Mouse (Mus musculus) liver (tissue): ENCODE results near the gene Upp2.

ENCODE experiments used
- DNase-seq: peaks from one replicate; pipeline ENCODE4 v3.0.0-alpha.2; 2020; ENCODE audit warnings: mixed read lengths

The Upp2 gene

DNA sequence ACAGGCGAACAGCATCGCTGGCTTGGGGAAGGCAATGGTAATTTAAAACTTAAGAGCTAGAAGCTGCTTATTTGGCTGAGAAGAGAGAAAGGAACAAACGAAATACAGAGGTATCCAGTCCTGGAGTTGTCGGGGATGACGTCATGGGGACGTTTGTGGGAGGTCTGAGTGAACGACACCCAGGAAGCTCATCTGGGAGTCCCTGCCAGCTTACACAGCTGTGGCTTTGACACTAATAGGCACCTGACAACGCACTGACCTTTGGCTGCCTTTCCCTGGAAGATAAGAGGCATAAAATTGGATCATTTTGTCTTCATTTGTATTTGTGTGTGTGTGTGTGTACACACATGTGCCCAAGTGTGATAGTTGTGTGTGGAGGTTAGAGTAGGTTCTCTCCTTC, 130.4 kb downstream of the Upp2 start:
- DNase-seq, result no peak

DNA sequence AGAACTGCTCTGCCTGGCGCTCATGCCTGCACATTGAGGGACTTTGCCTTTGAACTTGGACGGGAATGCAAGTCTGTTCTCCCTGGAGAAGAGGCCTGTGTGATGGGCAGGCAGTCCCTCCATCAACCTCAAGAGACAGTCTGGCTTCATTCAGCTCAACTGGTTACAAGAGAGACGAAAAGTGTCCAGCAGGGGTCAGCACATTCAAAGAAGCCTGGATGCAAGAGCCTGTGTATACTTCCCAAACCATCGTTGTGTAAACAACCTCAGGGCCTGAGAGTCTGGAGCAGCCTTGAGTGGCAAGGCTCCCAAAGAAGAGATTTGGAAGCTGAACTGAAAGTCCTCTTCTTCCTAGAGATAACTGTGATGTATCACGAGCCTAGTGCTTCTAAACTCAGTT, 132.8 kb downstream of the Upp2 start:
- DNase-seq, result peak; percentile 44

DNA sequence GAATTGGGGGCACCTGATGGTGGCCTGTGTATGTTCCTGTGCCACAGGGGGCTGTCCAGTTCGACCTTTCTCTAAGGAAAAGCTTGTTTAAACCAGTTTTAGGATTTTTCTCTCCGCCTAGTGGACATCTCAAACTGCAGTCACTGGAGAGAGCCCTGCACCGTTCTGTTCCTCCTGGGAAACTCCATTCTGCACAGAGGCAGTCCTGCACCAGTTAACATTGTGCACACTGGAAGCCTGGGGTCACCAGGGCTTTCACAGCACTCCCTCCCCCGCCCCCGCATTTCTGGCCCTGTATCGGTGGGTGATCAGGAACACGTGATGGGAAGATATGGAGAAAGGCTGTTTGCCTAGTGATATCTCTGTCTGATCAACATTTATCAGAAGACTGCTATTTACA, 133.3 kb downstream of the Upp2 start:
- no peak for DNase-seq

DNA sequence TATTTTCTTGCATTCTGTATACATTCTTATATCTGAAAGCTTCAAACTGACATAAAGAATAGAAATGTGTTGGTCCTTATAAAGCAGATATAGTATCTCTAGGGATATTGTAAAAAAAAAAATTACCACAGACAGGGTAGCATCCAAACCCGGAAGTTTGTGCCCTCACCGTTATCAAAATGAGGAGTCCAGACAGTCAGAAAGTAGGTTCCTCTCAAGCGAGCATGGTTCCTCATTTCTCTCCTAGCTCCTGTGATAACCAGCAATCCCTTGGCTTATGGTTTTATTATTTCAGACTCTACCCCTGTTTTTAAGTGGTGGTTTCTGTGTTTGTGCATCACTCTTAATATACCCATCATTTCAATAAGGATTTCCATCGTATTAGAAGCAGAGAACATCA, 134.5 kb downstream of the Upp2 start:
- DNase-seq, result no peak

DNA sequence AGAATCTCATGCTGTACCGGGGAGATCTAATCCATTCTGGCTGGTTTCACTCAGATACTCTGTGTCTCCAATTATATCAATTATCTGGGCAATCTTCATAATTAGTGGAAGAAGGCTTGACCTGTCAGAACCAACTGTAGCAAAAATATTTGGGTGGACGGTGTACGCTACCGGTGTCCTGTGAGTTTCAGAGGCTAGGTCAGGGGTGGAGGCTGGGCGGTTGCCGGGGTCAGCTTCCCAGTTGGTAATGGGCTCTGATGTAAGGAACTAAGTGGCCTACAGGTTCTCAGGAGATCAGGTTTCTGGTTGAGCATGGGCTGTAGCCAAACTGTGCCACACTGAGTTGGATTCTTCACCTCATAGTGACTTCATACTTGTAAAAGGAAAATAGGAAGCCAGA, 136.1 kb downstream of the Upp2 start:
- no peak for DNase-seq

DNA sequence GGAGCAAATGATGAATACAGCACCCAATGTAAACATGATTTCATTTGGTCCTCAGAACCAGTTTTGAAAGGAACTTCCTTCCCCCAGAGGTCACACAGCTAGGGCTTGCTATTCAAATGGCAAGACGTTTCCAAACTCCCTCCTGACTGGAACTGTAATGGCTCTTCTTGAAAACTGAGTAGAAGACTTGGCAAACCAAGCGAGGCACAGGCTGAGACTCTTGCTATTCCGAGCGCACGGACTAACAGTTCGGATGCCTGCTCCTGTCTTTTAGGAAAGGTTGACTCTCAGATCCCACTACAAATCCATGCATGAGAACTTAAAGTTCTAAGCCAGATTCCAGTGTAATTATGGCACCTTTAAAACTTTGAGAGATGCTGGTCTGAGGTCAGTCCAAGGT, 136.5 kb downstream of the Upp2 start:
- no peak for DNase-seq

DNA sequence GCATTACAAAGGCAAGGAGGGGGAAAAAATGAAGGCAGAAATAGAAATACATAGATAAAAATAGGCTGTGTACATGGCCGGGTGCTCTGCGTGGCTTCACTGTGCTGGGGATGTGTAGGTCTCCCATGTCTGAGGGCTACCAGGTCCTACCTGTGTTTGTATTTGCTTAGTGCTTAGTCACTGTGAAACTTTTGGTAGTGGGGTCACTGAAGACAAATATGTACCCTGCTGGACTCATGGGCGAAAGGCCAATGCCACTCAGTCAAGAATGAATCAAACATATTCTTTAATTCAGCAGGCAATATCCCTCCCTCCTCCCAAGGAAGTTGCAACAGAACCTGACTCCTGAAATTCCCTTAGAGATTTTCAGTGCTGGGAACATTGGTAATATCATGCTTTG, 137.5 kb downstream of the Upp2 start:
- no peak for DNase-seq

DNA sequence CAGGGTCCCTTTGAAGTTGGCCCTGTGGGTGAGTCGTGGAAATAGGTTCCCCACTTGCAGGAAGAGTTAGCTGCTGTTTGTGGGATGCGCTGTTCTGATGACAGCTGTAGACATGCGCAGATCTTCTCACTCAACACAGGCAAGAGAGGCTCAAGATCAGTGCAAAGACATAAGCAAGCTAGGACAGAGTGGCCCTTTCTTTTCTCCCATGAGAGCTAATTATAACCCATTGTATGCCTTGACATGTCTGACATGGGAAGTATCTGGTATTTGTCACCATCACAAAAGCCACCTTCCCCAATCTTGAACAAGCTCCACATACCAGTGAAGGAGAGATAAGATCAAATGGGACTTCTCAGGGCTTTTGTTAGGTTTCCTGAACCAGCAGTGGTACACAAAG, 140.6 kb downstream of the Upp2 start:
- DNase-seq, result no peak

DNA sequence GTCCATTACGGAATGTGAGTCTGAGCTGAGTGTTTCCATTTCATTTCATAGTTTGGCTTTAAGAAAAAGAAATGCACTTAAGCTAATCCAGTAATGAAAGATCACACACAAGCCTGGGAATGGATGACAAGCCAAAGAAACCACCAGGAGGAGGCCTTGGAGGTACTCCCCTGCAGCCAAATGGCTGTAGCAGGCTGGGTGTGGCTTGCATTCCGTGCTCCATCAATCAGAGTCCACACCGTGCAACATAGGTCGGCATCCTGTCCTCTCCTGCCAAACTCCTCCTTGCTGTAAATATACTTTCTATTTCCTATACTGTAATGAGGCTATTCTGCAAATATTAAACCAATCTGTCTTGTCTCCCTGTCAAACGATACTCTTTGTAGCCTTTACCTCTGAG, 143.1 kb downstream of the Upp2 start:
- DNase-seq, result no peak

DNA sequence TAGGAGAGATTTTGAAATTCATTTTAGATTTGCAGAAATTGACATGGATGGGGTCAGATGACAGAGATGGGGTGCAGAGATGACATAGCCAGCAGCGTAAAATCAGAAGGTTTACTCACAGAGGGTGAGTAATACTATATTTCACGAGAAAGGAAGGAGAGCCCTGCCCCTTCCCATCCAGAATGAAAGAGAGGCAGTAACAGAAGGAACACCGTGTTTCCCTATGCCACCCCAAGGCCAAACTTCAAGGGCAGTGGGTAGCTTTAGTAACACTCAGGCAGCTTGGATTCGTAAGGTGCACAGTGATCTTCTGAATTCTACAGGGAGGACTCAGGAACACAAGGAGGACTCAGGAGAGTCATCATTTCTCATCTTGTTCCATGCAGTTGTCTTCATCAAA, 144.0 kb downstream of the Upp2 start:
- DNase-seq, result no peak

DNA sequence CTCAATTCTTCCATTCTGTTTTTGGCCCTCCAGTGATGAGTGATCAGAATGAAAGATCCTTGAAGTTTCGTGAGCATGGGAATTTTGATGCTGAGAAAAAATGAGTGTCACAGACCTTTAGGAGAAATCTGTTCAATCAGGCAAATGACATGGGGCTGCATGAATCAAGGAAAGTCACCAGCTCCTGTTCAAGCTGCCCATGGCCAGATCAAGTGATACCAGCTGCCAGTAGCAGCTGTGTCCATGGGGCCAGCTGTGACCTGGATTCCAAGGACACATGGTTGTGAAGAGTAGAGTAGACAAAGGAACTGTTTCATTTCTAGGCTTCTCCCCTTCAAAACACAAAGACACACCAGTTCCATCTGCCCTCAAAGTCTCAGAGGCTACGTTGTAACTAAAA, 144.4 kb downstream of the Upp2 start:
- DNase-seq, result no peak

DNA sequence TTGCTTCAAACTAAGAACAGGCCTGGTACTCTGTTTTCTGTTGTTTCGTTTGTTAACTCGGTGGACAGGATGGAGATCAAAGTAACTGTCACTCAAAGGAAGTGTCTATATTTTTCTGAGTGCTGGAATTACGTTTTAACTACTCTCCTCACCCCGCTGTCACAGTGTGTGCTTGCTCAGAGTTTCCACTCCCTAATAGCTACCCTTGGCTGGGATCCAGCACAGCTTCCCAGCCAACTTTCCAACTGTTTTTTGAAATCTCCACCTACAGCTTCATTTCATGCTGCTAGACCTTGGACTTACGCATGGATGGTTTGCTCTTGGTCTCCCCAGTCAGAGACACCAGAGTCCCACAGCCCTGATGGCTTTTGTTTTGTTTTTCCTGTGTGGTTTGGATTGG, 144.8 kb downstream of the Upp2 start:
- DNase-seq, result peak; percentile 37

DNA sequence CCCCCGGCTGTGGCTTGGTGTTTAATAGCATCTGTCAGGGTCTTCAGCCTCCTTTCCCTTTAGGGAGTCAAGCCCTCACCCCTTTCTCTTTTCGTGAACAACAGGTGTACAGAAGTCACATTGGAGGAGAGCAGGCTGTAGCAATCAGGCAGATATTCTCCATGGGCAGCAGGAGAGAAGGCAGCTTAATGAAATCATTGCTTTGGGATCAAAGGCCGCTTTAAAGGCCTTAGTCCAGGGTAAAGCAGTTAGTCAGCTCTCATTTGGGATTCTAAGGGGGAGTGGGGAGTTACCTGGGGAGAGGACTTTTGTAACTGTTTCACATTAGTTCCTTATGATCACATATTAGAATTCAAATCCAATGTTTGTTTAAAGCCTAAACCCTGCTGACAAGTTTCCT, 150.8 kb downstream of the Upp2 start:
- no peak for DNase-seq

DNA sequence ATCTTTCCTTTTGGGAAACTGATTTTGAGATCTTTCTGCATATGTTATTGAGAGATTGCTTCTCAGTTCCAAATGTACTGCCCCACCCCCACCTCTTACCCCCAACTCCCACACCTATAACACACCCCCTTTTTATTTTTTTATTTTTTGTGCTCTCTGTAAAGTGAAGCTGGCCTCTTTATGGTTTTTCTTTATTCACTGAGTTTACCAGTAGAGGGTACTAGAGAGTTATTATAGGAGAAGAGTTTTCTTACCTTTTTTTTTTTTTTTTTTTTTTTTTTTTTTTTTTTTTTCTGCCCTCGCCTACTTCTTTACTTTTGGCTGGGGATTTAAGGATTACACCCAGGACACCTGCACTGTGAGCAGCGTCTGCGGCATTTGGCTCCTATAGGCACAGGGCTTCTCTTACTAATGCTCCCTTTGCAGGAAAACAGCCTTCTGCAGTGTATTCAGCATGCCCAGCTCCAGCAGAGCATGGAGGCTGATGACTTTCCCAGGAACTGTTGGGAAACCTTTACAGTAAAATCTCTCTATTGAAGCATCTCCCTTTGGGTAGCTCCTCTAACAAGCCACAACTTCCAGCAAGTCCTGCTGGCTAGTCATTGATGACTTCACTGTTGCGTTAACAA, 170.2 kb downstream of the Upp2 start:
- DNase-seq, result no peak

DNA sequence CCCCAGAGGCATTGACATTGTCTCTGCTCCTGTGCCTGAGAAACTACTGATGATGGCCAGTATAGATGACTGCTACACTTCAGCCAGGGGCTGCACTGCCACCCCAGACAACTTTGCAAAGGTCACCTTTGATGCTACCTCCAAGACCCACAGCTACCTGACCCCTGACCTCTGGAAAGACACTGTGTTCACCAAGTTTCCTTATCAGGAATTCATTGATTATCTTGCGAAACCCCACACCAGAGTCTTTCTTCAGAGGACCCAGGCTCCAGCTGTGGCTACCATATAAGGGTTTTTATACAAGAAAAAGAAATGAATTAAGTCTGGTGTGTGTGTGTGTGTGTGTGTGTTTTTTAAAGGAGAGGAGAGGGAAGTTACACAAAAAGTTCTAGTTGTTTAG, 174.1 kb downstream of the Upp2 start:
- no peak for DNase-seq

DNA sequence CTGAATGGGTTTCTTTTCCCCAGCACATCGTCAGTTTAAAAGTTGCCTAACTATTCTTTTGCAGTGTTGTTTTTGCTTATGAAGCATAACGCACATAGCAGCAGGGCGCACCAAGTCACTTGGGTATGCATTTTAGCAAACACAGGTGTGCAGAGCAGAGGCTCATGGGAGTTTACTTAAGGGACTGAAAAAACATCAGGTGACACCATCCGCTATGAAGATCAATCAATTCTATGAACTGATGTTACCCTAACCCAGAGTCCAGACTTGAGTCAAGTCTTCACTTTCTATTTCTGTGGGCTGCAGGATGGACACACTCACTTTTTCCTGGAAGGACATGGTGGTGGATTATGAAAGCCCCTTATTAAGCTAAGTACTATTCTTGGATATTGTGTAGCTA, 174.9 kb downstream of the Upp2 start:
- no peak for DNase-seq

DNA sequence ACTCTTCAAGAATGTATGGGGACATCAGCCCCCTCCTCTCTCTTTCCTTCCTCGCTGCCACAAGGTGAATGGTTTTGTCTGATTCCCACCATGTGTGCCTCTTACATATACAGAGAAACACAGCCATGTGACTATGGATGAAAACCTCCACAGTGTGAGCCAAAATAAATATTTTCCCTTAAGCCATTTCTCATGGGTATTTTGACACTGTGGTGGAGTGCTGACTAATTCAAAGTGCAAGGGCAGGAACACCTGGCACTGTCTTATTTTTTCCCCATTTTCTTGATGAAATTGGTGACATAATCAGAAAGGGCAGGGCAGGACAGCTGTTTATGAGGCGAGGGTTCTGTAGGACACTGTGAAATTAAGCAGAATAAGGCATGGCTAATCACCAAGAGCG, 176.3 kb downstream of the Upp2 start:
- DNase-seq, result no peak

DNA sequence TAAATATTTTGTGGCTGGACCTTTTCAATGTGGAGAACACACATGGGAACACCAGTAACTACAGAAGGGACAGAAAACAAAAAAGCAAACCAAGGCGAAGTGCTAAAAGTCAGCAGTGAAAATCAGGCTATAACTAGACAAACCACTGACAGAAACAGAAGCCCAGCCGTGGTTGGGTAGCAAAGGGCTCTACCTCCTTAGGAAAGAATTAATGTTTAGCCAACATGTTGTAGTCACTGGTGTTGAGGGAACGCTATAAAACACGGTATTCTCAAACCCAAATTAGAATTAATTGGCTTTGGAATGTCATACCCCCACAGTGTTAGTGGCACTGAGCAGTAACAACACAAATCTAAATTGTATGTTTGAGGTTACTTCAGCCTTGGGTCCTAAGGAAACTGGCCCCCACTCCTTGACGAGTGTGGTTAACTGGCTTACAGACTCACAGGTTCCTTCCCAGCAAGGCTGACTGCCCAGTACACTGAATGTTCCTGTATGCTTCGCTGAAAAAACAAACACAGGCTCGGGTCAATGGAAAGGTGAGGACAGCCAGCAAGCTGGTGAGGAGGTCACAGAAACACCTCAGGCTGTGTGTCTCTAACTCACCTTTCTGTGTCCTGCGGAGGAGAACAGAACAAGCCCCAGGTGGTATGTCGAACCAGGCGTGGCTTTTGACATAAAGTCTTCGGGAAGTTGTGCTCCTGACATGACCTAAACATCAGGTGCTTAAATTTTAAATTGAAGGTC, 180.6 kb downstream of the Upp2 start:
- DNase-seq, result no peak

DNA sequence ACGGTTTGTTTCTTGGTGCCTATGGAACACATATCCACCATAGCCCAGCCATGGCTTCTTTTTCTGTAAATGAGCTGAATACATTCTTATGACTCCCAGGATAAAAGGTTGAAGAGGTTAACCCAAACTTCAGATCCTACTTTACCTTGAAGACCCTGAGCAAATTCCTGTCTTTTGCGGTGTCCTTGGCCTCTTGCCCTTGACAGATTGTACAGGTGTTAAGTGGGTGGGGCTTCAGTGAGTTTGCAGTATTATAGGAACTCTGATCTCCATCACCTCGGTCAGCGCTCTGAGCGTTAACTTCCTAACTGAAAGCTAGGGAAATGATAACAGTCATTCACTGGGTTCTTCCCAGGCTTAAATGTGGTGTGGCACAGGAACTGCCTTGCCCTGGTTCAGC, 181.2 kb downstream of the Upp2 start:
- no peak for DNase-seq

DNA sequence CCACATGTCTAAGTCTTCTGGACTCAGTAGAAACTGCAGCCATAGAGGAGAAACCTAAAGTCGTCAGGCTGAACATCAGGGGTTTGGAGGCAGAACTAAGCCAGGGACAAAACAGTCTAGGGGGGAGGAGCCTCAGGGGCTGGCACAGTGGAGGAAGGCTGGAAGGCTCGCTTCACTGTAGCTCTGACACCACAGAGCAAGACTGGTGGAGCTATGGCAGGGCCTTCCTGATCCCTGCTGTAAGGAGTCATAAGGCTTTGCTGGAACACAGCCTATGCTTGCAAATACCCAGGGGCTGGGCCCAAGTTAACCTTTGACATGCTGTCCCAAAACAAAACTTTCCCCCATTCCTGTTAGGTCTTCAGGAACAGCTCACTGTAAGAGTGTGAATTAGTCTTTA, 185.8 kb downstream of the Upp2 start:
- no peak for DNase-seq

DNA sequence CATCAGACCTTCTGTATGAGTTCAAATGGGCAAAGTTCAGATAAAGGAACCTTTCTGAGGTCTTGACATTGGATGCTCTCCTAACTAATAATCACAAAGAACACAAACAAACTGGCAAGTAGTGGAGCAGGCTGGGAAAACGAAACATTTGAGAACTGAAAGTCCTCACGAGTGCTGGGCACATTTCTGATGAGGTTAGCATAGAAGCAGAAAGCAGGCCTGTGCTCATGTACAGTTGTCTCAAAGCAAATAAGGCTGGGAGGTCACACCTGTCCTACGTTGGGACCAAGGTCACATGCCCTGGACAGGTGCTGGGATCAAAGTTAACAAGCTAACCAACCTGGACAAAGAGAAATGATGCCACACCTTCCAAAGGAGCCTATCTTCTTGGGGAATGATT, 187.6 kb downstream of the Upp2 start:
- DNase-seq, result no peak

DNA sequence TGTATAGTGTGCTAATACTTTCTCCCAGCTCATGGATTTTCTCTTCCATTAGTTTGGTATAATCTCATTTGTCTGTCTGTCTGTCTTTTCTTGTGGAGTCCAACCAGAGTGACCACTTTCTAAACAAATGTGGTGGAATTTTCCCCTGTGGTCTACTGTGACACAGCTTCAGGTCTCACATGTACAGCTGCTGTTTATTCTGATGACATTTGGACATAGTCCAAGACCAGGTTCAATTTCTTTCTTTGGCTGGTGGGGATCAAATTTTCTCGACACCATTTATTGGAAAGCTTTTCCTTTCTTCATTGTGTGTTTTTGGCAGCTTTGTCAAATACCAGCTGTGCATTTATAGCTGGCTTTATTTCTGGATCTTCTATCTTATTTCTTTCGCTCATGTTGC, 191.0 kb downstream of the Upp2 start:
- DNase-seq, result no peak

DNA sequence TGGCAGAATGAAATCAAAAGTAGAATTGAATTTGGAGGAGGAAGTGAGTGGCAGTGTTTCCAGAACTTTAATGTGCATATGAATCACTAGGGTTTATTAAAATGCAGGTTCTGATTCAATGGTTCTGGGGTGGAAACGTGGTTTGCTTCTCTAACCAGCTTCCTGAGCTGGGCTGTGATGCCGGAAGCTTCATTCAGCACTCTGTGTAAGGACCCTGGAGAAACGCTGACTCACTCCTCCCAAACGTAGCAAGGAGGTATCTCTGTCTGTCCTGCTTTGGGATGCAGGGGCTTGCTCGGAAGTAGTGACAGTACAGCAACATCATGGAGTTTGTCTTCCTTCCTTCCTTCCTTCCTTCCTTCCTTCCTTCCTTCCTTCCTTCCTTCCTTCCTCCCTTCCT, 192.6 kb downstream of the Upp2 start:
- DNase-seq, result no peak

DNA sequence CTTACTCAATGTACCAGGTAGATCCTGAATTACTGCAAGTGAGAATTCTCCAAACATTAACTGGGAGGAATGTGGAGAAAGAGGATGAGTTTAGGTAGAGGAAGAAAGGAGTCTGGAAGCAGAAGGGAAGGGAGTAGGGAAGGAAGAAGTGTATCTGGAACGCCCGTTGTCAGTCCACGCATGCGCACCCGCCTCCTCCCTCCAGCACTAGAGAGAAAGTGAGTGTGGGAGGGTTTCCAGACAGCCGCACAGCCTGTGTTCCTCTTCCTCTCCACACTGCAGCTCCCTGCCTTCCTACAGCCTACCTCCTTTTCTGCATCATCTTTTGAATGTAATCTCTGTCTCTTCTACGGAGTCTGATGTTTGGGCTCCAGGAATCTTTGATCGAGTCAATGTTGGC, 198.0 kb downstream of the Upp2 start:
- no peak for DNase-seq

DNA sequence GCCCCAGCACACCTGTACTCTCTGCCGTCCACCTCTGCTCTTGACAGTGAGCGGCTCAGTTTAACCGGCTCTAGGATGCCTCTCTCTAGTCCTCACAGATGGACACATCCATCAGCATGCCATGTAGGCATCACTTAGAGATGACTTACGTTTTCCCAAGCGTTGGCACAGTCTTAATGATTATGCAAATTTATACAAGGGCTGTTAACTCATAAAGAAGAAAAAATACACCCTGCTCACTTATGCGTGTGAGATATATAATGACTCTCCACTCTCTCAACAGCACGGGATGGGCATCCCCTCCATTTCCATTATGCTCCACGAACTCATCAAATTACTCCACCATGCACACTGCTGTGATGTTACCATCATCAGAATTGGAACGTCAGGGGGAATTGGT, 206.7 kb downstream of the Upp2 start:
- no peak for DNase-seq
